Mouse (Mus musculus): ENCODE data around the gene Aarsd1.

Gene Aarsd1

GRCm38 (mm10) chr11:101374421-101374938 is 42.9 kb downstream of the Aarsd1 start:
- DNase-seq = no peak

DNA sequence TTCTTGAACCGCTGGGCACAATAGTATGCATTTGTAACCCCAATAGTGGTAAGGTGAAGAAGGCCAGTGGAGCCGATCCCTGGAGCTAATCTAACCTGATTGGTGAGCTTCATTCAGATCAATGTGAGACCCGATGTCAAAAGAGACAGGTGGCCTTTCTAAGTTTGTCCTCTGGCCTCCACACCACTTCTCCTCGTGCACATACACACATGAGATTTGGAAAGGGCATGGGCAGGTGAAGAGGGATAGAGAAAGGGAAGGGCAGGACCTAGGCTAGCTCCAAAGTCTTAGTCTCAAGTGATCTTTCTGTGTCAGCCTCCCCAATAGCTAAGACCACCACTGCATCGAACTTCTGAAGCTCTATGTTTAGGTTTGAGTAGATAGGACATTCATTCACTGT is 47.3 kb downstream of the Aarsd1 start:
- DNase-seq = no peak

GRCm38 (mm10) chr11:101367326-101367935 is 50.0 kb downstream of the Aarsd1 start, which contains the start of gene G6pc:
G6pc (plus strand) TSS chr11:101367561.
- no peak for DNase-seq

GRCm38 (mm10) chr11:101364531-101364931 is 52.9 kb downstream of the Aarsd1 start:
- DNase-seq = no peak

- DNase-seq = no peak
These were observed 56.7 kb downstream of the Aarsd1 start for GRCm38 (mm10) chr11:101360651-101361113.

- no peak for DNase-seq
These were observed 57.6 kb downstream of the Aarsd1 start for GRCm38 (mm10) chr11:101359776-101360175.

GRCm38 (mm10) chr11:101357505-101358182 is 59.8 kb downstream of the Aarsd1 start:
- no peak for DNase-seq

Measured in spleen, adult 18-20 months (tissue).